Mouse (Mus musculus): Measurements from ENCODE around the gene Gm19402. TPM values are rescaled to one million over a fixed set of nuclear protein-coding genes. Genes with fewer than 3 reads are reported as not detected.
"Not testable (repeated sequence)": the region's sequence is repeated elsewhere in the genome, so short reads cannot be mapped to it uniquely, and the experiment has no call there.

Gene Gm19402
- total RNA-seq (2014; rRNA removed) (not detected in 2 replicates), polyA plus RNA-seq (2012; rRNA removed) (not detected in 2 replicates)

GRCm38 (mm10) chr10:77690356-77690807 lies at the start of gene Gm19402:
Gene Gm19402 (minus strand): TSS chr10:77690757.
- H3K79me2 ChIP-seq (ENCODE audit: control insufficient read depth, insufficient read depth, low read length); DNase-seq (ENCODE audit: extremely low read depth, low read depth, low spot score); H3K9ac ChIP-seq (ENCODE audit: low read depth, low read length); H3K27me3 ChIP-seq (ENCODE audit: control insufficient read depth, insufficient read depth, low read length); H3K36me3 ChIP-seq (ENCODE audit: control insufficient read depth, insufficient read depth, low read length); H3K27ac ChIP-seq (replicated peaks; ENCODE audit: insufficient read depth, low read depth, low read length); H3K4me3 ChIP-seq (ENCODE audit: insufficient read depth, low read depth, low read length); H3K4me1 ChIP-seq (ENCODE audit: control insufficient read depth, insufficient read depth, low read length): not testable (repeated sequence)
- 82% methylated on average over 3 of the region's 3 CpGs for WGBS

- no peak for TF ChIP-seq POLR2A (IDR thresholded peaks at IDR 0.05; ENCODE audit: extremely low read depth, insufficient read depth, low read length)
- TF ChIP-seq CTCF (IDR thresholded peaks at IDR 0.05; ENCODE audit: low read depth, low read length): no peak
- no peak overlapping the region for H3K4me3 ChIP-seq (ENCODE audit: insufficient read depth, low read depth, low read length)
- H3K36me3 ChIP-seq (ENCODE audit: control insufficient read depth, insufficient read depth, low read length): no peaks in the 10 kb centered on the region
- WGBS: 75% methylated on average over 4 of the region's 4 CpGs
- no peaks in the 10 kb centered on the region for H3K79me2 ChIP-seq (ENCODE audit: control insufficient read depth, insufficient read depth, low read length)
- no peaks in the 10 kb centered on the region for H3K4me1 ChIP-seq (ENCODE audit: control insufficient read depth, insufficient read depth, low read length)
- no peak for DNase-seq (ENCODE audit: extremely low read depth, low read depth, low spot score)
- H3K27ac ChIP-seq (replicated peaks; ENCODE audit: insufficient read depth, low read depth, low read length): no peak overlapping the region
- no peaks in the 10 kb centered on the region for H3K27me3 ChIP-seq (ENCODE audit: control insufficient read depth, insufficient read depth, low read length)
- H3K9ac ChIP-seq (ENCODE audit: low read depth, low read length): no peak overlapping the region
Measured at GRCm38 (mm10) chr10:77738929-77739328, 48.4 kb upstream of the Gm19402 start.

- Histone ChIP-seq H3K4me3 (ENCODE audit: insufficient read depth, low read depth, low read length) (no peak overlapping the region), H3K9ac (ENCODE audit: low read depth, low read length) (no peak overlapping the region), H3K4me1 (ENCODE audit: control insufficient read depth, insufficient read depth, low read length) (no peaks in the 10 kb centered on the region), H3K27me3 (ENCODE audit: control insufficient read depth, insufficient read depth, low read length) (no peaks in the 10 kb centered on the region), H3K36me3 (ENCODE audit: control insufficient read depth, insufficient read depth, low read length) (no peaks in the 10 kb centered on the region), H3K79me2 (ENCODE audit: control insufficient read depth, insufficient read depth, low read length) (no peaks in the 10 kb centered on the region), H3K27ac (replicated peaks; ENCODE audit: insufficient read depth, low read depth, low read length) (no peak overlapping the region)
- DNase-seq (ENCODE audit: extremely low read depth, low read depth, low spot score): no peak
- TF ChIP-seq POLR2A (IDR thresholded peaks at IDR 0.05; ENCODE audit: extremely low read depth, insufficient read depth, low read length): no peak
- no peak for TF ChIP-seq CTCF (IDR thresholded peaks at IDR 0.05; ENCODE audit: low read depth, low read length)
- 100% methylated on average over 1 of the region's 1 CpGs for WGBS
Measured at GRCm38 (mm10) chr10:77735928-77736327, 45.4 kb upstream of the Gm19402 start.

GRCm38 (mm10) chr10:77729241-77729640 lies 38.7 kb upstream of the Gm19402 start:
- no peak overlapping the region for H3K4me3 ChIP-seq (ENCODE audit: insufficient read depth, low read depth, low read length)
- no peaks in the 10 kb centered on the region for H3K79me2 ChIP-seq (ENCODE audit: control insufficient read depth, insufficient read depth, low read length)
- H3K4me1 ChIP-seq (ENCODE audit: control insufficient read depth, insufficient read depth, low read length): no peaks in the 10 kb centered on the region
- no peak overlapping the region for H3K9ac ChIP-seq (ENCODE audit: low read depth, low read length)
- H3K27ac ChIP-seq (replicated peaks; ENCODE audit: insufficient read depth, low read depth, low read length): no peak overlapping the region
- no peaks in the 10 kb centered on the region for H3K36me3 ChIP-seq (ENCODE audit: control insufficient read depth, insufficient read depth, low read length)
- DNase-seq (ENCODE audit: extremely low read depth, low read depth, low spot score): no peak
- TF ChIP-seq CTCF (IDR thresholded peaks at IDR 0.05; ENCODE audit: low read depth, low read length) (peak; percentile 67), POLR2A (IDR thresholded peaks at IDR 0.05; ENCODE audit: extremely low read depth, insufficient read depth, low read length) (no peak)
- H3K27me3 ChIP-seq (ENCODE audit: control insufficient read depth, insufficient read depth, low read length): no peaks in the 10 kb centered on the region
- WGBS: 59% methylated on average over 4 of the region's 4 CpGs

- no peak overlapping the region for H3K27ac ChIP-seq (replicated peaks; ENCODE audit: insufficient read depth, low read depth, low read length)
- DNase-seq (ENCODE audit: extremely low read depth, low read depth, low spot score): no peak
- no peaks in the 10 kb centered on the region for H3K4me1 ChIP-seq (ENCODE audit: control insufficient read depth, insufficient read depth, low read length)
- WGBS: 63% methylated on average over 4 of the region's 4 CpGs
- no peak overlapping the region for H3K4me3 ChIP-seq (ENCODE audit: insufficient read depth, low read depth, low read length)
- no peaks in the 10 kb centered on the region for H3K27me3 ChIP-seq (ENCODE audit: control insufficient read depth, insufficient read depth, low read length)
- no peak overlapping the region for H3K9ac ChIP-seq (ENCODE audit: low read depth, low read length)
- no peaks in the 10 kb centered on the region for H3K79me2 ChIP-seq (ENCODE audit: control insufficient read depth, insufficient read depth, low read length)
- no peak for TF ChIP-seq POLR2A (IDR thresholded peaks at IDR 0.05; ENCODE audit: extremely low read depth, insufficient read depth, low read length)
- no peak for TF ChIP-seq CTCF (IDR thresholded peaks at IDR 0.05; ENCODE audit: low read depth, low read length)
- no peaks in the 10 kb centered on the region for H3K36me3 ChIP-seq (ENCODE audit: control insufficient read depth, insufficient read depth, low read length)
Measured at GRCm38 (mm10) chr10:77728280-77728679, 37.7 kb upstream of the Gm19402 start.

- no peak within 1 kb of the TSS for H3K9ac ChIP-seq (ENCODE audit: low read depth, low read length)
- H3K79me2 ChIP-seq (ENCODE audit: control insufficient read depth, insufficient read depth, low read length): no peaks in the 10 kb centered on the region
- H3K4me1 ChIP-seq (ENCODE audit: control insufficient read depth, insufficient read depth, low read length): no peaks in the 10 kb centered on the region
- no peaks in the 10 kb centered on the region for H3K27me3 ChIP-seq (ENCODE audit: control insufficient read depth, insufficient read depth, low read length)
- no peaks in the 10 kb centered on the region for H3K36me3 ChIP-seq (ENCODE audit: control insufficient read depth, insufficient read depth, low read length)
- no peak for DNase-seq (ENCODE audit: extremely low read depth, low read depth, low spot score)
- no peak within 1 kb of the TSS for H3K27ac ChIP-seq (replicated peaks; ENCODE audit: insufficient read depth, low read depth, low read length)
- no peak within 1 kb of the TSS for H3K4me3 ChIP-seq (ENCODE audit: insufficient read depth, low read depth, low read length)
- 30% methylated on average over 3 of the region's 3 CpGs for WGBS
- TF ChIP-seq CTCF (IDR thresholded peaks at IDR 0.05; ENCODE audit: low read depth, low read length) (no peak), POLR2A (IDR thresholded peaks at IDR 0.05; ENCODE audit: extremely low read depth, insufficient read depth, low read length) (no peak)
Measured at GRCm38 (mm10) chr10:77726186-77726585, 35.6 kb upstream of the Gm19402 start, which contains the start of gene Gm10100. Gene Gm10100 (plus strand): TSS chr10:77726486.

Measured in liver, adult 2 months (tissue).